Mouse (Mus musculus) large intestine, adult 2 months (tissue): ENCODE data around the gene Mpp3. TPM values are rescaled to one million over a fixed set of nuclear protein-coding genes. Genes with fewer than 3 reads are reported as not detected.
"Not testable (repeated sequence)": the region's sequence is repeated elsewhere in the genome, so short reads cannot be mapped to it uniquely, and the experiment has no call there.

ENCODE experiments used
- DNase-seq: peaks from one replicate; pipeline ENCODE4 v3.0.0-alpha.2; 2012; ENCODE audit warnings: low read depth, low spot score
- WGBS: fragments of 180-500 bp; shearing (Covaris S2); methylation state at CpG from one replicate; pipeline ENCODE4 v1.1.7; 2018; 5-methylcytosine and 5-hydroxymethylcytosine counted together
- polyA plus RNA-seq: library from polyadenylated mRNA; depleted of rRNA; stranded (reverse); fragments of >200 nt; gene quantifications from 2 replicates; pipeline ENCODE4 v1.2.3, GENCODE M21; 2012

The Mpp3 gene
- polyA plus RNA-seq, 1 experiment = 2.4 TPM

DNA sequence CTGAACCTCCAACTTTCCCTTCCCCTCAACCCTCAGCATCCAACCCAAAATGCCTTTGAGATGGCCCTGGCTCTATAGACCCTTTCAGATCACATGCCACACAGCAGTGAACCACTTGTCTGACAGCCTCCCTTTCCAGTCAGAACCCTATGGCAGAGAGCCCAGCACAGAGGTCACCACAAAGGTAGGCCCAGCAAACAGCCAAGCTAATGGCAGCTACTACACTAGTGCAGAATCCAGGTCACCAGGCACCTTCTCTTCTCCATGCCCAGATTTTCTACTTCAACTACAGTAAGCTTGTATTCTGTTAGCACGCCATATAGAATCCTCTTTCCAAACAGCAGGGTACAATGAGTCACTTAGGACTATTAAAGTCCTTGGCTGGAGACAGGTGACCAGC lies 12.1 kb downstream of the Mpp3 start:
- DNase-seq = no peak
- WGBS = 97% methylated on average over 1 of the region's 1 CpGs

DNA sequence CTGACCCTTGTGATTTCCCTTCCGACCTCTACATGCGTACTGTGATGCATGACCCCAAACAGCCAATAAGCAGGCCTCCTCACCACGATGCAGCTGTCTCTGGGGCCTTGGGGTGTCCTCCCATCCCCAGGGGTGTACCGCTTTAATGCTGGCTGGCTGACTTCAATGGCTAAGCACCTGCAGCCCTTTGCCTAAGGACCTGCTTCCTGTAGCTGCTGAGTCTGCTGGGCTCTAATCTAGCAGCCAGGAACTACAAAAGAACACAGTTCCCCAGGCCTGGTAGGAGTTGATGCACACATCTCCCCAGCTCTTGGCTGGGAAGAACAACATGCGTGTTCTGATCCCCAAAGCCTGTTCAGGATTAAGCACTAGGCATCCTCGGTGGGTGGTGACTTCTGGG lies 12.8 kb downstream of the Mpp3 start:
- no peak for DNase-seq
- 73% methylated on average over 6 of the region's 6 CpGs for WGBS

DNA sequence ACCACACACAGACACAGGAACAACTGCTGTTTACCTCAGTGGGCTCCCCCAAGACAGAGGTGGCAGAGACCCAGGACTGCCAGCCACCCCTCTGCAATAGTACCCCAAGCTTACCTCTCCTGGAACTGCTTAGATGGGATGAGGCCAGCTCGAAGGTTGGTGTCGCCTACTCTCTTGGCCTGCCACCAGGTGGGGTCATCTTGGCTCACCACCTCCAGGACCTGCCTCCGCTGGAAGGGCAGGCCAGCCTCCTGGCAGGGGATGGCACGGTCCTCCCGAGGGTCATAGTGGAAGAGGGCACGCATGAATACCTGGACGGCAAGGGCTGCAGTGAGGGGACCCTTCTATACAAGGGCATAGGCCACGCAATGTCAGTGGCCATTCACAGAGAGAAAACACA lies 15.1 kb downstream of the Mpp3 start:
- 86% methylated on average over 8 of the region's 8 CpGs for WGBS
- DNase-seq = no peak

DNA sequence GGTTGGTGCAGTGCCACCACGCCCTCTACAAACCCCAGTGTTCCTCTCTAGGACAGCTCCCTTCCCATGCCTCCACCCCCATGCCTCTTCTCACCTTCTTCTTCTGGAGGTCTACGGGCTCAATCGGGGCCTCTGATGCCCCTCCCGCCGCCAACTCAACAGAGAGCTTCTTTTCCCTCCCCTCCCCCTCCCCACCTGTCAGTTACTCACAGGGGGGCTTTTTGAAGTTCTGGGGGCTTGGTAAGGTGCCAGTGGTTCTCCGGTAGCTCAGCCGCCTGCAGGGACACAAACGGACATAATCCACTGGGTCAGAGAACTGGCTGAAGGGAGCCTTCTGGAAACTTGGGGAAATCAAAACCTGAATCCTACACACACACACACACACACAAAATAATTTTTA lies 16.8 kb downstream of the Mpp3 start:
- no peak for DNase-seq
- WGBS = 86% methylated on average over 8 of the region's 8 CpGs

DNA sequence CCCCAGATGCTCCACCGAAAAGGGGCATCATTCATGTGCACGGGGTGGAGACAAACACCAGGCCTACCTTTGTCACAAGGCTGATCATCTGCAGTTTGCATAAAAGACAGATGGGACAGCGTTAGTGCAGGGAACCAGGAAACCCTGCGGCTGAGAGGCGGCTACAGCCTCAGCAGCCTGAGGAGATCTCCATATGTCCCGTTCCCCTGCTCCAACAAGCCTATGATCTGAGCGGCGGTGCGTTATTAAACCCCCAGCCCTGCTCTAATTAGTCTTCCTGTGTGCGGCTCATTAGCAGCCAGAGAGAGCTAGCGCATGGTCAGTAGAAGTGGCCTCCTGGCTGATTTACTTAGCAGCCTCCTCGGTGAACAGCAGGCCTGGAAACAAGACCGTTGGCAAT lies 18.1 kb downstream of the Mpp3 start:
- 82% methylated on average over 13 of the region's 13 CpGs for WGBS
- DNase-seq = no peak

DNA sequence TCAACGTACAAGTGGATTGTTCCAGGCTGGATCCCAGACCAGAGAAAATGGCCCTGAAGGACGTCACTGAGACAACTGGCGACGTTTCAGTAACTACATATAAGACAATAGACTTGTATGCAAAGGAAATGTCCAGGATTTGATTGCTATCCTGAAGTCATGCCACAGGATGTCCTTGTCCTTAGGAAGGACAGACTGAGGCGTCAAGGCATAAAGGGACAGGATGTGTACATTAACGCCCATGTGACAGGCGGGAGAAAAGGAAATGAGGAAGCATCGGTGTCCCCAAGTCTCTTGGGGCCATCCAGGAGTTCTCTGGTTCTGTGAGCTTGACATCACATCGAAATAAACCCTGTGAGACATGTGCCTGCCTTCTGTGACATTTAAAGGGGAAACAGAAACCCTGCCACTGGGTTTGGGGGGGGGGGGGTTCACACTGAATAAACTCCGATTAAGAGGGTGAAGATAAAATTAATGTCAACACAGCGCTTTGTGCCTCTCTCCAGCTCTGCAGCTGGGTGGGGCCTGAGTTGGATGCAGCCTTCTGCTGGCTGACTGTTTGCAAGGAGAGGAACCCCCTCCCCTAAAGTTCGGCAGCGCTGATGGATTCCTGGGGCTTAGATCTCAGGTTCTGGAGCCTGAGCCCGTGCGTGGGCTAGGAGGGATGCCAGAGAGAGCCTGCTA lies 19.2 kb downstream of the Mpp3 start:
- no peak for DNase-seq
- WGBS = 79% methylated on average over 15 of the region's 15 CpGs

DNA sequence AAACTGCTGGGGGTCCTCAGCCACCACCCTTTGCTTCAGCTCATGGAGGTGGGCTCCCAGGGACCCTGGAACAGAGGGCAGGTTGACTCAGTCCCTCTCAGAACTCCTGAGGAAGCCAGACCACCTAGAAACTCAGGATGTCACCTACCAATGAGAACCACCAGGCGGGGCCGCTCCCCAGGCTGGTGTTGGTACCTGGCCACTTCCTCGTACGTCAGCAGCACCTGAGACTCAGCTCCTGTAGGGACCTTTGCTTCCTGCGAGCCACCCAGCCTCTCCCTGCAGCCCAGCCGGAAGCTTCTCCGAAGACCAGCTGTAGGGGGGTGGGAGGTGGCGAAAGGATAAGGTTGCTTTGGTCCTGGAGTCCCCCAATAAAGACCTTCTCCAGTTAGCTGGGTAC lies 19.9 kb downstream of the Mpp3 start:
- WGBS = 52% methylated on average over 8 of the region's 8 CpGs
- DNase-seq = no peak

DNA sequence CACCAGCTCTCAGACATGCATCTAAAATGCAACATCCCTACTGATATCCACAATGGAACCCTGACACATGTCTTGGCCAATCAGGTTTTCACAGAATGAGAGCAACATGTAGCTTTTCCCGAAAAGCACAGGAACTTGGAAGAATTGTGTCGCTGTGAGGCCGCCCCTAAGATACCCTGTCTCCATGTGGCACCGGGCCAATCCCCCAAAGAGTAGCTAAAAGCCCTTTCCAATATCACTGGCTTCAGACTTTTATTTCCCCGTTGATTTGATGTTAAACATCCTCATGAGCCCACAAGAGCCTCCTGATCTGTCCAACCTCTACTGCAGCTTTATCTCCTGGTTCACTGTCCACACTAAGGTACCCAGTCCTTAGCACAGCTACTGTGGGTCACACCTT lies 21.6 kb downstream of the Mpp3 start:
- no peak for DNase-seq
- WGBS = 89% methylated on average over 5 of the region's 5 CpGs

DNA sequence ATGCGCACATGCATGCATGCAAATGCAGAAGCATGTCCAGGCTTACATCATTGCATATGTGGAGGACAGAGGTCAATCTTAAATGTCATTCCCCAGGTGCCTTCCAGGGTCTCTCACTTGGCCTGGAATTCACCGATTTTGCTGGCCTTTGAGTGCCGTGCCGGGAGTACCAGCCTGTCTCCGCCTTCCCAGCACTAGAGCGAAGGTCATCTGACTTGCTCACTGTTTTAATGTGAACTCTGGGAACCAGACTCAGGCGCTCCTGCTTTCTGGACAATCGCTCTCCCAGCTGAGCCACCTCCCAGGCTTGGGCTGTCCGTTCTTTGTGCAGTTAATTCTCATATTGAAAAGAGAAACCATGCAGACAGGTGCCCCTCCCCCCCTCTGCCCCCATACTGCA lies 22.0 kb downstream of the Mpp3 start:
- DNase-seq = no peak
- 52% methylated on average over 9 of the region's 9 CpGs for WGBS

DNA sequence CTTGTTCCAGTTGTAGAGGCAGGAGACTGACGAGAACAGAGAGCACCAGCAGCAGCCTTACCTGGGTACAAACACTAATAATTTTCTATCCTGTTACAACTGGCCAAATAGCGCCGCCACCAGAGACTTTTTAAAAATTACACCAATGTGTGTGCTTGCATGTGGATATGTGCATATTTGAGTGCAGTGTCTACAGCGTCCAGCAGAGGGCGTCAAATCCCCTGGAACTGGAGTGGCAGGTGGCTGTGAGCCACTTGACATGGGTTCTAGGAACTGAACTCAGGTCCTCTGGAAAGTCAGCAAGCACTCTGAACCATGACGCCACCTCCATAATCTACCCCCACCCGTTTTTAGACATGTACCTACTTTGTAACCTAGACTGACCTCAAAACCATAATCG lies 24.0 kb downstream of the Mpp3 start:
- no peak for DNase-seq
- 94% methylated on average over 8 of the region's 8 CpGs for WGBS

DNA sequence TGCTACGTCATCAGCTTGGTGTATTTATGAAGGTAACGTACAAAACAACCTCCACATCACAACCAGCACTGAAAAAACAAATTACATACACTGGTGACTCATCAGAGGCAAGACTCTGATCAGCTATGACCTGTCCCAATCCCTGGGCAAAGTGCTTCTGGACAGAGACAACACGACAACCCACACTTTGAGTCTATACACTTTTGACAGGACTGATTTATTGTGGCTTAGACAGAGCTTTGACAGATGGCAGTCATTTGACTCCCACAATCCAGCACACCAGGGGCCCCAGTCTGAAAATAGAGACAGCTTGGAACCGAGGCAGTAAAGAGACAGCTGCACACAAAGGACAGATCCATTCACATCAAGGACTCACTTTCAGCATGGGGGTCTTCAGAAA lies 28.8 kb downstream of the Mpp3 start:
- no peak for DNase-seq
- WGBS = 53% methylated on average over 4 of the region's 4 CpGs

DNA sequence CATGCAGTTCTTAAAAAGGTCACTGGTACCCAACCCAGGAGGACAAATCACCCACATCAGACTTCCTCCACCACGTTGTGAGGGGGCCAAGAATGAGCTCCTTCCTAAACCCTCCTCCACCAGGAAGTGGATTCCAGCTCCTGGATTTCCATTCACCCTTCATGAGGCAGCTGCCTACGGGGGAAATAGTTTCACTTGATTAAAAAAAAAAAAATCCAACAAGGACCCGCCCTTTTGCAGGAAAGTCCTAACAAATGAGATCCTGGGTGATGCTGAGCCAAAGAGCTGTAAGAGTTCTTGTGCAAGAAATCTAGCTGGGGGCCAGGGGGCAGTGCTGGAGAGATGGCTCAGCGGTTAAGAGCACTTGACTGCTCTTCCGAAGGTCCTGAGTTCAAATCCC lies 30.0 kb downstream of the Mpp3 start:
- DNase-seq = no peak
- WGBS = 31% methylated on average over 5 of the region's 5 CpGs

DNA sequence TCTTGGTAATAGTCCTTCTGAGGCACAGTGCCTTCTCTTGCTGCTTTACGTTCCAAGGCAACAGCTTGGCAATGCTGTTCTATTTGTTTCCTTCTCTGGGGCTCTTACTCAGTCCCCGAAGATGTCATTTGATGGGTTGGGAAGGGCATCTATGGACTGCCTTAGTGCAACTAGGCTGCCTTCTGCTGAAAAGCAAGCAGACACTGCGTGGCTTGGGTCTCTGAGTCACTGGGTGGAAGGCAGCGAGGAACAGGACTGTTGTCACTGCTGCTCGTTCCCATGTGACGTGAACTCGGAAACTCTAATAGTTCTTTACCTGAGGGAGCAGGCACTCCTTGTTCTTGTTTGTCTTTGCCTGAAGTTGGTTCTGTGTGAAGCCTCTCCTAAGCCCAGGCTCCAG lies 32.3 kb downstream of the Mpp3 start:
- WGBS = 87% methylated on average over 7 of the region's 7 CpGs

DNA sequence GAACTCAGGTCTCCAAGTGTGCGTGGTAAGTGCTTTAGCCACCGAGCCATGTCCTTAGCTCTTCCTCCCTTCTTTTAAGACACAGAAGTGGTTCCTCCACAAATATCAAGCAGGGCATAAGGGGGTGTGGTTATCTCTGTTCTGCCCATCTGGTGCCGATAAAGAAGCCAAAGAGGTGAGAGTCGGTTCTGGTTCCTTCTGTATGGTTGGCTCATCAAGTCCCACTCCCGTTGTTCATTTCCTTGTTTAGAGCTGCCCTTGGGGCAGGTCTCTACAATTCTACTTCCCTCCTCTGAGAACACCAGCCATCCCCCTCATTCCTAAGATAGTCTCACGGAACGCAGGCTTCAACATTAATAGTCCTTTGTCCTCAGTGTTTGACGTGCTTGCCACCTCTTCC lies 34.2 kb downstream of the Mpp3 start:
- 66% methylated on average over 8 of the region's 8 CpGs for WGBS
- DNase-seq = no peak

More for the DNA sequence above, 32.3 kb downstream of the Mpp3 start:
- no peak for DNase-seq

DNA sequence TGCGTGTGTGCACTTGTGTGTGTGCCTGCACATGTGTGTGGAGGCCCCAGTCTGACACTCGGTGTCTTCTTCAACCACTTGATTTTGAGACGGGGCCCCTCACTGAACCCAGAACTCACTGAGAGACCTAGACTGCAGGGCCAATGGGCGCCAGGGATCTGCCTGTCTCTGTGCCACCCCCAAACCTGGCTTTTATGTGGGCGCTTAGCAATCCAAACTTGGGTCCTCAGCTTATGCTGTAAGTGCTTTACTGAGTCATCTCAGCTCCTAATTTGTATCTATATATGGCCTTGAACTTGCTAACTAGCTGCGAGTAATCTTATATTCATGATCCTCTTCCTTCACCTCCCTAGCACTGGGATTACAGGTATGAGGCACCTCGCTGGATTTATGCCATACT lies 35.9 kb downstream of the Mpp3 start:
- no peak for DNase-seq
- 86% methylated on average over 7 of the region's 7 CpGs for WGBS

DNA sequence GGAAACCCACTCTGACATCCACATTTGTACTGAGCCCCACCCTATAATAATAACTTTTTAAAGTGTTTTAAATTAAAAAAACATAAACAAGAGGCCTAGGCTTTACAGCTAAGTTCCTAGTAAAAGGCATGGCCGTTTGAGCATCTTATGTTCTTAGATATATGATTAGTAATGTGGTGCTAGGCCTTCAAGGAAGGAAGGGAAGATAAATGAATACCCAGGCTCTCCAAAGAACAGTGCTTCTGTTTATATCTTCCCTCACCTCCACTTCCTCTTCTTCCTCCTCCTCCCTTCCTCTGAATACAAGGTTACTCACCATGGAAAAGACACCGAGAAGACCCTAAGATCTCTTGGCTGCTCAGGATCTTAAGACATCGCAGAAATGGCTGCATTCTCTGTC lies 36.4 kb downstream of the Mpp3 start:
- DNase-seq = no peak
- WGBS = 61% methylated on average over 3 of the region's 3 CpGs

DNA sequence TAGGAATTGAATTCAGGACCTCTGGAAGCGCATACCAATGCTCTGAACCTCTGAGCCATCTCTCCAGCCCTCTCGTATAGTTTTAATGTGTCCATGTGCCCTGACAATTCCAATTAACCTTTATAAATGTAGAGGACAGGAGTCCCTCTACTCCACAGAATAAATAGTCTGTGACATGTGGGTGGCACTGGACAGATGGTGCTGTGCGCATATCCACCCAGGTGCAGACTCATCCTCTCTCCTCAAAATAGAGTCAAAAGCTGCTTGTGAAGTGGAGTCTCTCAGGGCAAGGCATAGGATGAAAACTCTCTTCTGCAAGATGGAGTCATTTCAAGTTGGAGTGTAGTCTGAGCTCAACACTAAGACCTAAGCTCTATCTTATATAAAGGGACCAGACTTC lies 38.0 kb downstream of the Mpp3 start:
- 89% methylated on average over 3 of the region's 3 CpGs for WGBS
- DNase-seq = no peak

DNA sequence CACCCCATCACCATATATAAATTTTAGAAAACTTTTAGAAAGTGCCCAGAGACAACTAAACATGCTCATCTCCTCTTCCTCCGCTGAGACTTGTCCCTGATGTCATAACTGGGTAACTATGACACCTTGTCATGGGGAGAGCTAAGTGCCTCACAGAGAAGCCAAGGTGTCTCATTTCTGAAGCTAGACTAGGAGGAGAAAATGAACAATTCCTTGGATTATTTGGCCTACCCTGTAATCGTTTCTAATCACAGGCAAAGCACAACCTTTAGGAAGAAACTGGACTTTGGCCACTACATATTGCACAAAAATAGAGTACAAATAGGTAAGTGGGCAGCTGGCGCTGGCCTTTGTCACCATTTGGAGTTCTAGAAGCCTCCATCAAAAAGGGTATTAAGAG lies 41.3 kb downstream of the Mpp3 start, which contains the start of gene Dusp3:
Gene Dusp3 (minus strand): TSS at position 101 of the 400 bp plus-strand sequence.
- no peak for DNase-seq
- 76% methylated on average over 3 of the region's 3 CpGs for WGBS

DNA sequence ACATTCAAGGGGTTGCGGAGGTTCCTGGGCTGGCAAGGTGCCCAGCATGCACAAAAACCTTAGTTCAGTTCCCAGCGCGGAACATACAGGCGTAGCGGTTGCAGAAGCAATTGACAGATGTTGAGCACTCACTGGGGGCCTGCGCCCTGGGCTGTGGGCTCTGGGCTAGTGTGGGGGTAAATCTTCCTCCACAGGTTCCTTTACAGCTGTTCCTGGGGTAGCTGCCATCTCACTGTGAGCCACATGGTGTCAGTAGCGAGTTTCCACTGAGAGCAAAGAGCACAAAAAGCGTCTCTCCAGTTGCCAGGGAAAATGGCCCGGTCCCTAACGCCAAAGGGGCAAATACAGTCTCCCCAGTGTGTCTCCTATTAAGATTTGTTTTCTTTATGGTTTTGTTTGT lies 42.3 kb downstream of the Mpp3 start:
- under 1% methylated on average over 10 of the region's 10 CpGs for WGBS
- peak; percentile 66 for DNase-seq

DNA sequence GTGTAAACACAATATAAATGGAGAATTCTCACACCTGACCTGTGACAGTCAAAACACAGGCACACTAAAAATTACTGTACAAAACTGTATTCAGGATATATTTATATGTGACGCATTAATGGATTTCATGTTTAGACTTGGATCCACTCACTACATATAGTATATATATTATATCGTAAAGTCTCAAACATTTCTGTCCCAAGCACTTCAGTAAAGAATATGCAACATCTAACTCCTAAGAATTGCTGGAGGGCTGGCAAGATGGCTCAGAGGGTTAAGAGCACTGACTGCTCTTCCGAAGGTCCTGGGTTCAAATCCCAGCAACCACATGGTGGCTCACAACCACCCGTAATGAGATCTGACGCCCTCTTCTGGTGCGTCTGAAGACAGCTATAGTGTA lies 42.8 kb downstream of the Mpp3 start:
- DNase-seq = not testable (repeated sequence)
- WGBS = 25% methylated on average over 6 of the region's 6 CpGs

DNA sequence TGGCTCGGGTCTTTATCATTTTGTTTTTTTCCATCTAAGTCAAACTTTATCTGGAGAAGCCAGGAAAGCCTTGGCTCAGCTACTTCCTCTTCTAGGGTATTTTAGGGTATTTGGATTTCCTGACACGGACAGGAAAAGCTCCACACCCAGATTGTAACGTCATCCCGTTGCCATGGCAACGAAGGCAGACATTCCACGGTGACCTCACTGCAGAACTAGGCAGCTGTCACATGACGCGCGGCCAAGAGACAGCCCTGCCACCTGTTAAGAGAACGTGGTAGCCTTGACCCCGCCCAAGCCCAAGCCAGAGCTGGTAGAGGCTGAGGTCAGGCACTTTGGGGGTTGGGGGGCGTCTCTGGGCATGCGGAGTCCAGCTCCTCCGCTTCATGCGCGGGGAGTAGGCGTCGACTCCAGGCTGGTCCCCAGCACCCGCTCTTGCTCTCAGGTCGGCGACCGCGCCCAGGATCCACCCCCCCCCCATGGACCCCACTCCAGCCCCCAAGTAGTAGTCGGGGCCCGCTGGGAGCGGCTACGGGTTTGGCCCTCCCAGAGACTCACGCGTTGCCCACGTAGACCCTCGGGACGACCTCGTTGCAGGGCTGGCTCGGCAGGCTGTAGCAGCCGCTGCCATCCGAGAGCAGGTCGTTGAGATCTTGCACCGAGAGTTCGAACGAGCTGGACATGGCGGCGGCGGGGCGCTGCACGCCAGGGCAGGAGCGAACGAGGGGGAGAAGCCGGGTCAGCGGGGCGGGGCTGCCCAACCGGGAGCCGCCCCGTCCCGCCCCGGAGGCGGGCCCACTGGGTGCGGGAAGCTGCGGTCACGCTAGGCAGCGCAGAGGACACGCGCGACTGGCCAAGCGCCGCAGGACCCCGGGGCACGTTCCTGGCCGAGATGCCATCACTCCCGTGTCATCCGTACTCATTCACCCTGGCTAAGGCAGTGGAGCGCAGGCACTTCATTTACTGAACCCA lies 43.9 kb downstream of the Mpp3 start, which contains the start of gene Cfap97d1:
Gene Cfap97d1 (plus strand): TSS at position 226 of the 972 bp plus-strand sequence.
- WGBS = under 1% methylated on average over 71 of the region's 71 CpGs
- peak; percentile 90 for DNase-seq
